Mouse (Mus musculus) CH12.LX (cell line): ENCODE data around the gene Ift172.

Experiments used
- CTCF ChIP-seq, 2 experiments: IDR thresholded peaks in 1 of 2; conservative IDR thresholded peaks in 1 of 2; 2 replicates each; pipeline ENCODE4 v1.5.1; 2011 to 2012; ENCODE audit warnings: low read depth in 2 of 2, low read length in 2 of 2, improper control_type of control experiment in 1 of 2, inconsistent platforms in 1 of 2, mild to moderate bottlenecking in 1 of 2, moderate library complexity in 1 of 2
- E2F4 ChIP-seq: IDR thresholded peaks from 2 replicates; pipeline ENCODE4 v1.6.1; 2011; ENCODE audit warnings: low read depth, low read length, improper control_type of control experiment; ENCODE audit not compliant: insufficient replicate concordance
- EP300 ChIP-seq: IDR thresholded peaks from 2 replicates; pipeline ENCODE4 v1.6.1; 2011; ENCODE audit warnings: low read length, improper control_type of control experiment
- ETS1 ChIP-seq: conservative IDR thresholded peaks from 2 replicates; pipeline ENCODE4 v1.6.1; 2012; ENCODE audit warnings: low read depth, mild to moderate bottlenecking, inconsistent platforms, low read length, improper control_type of control experiment, moderate library complexity
- HCFC1 ChIP-seq: IDR thresholded peaks from 2 replicates; pipeline ENCODE4 v1.6.1; 2012; ENCODE audit warnings: low read depth, mild to moderate bottlenecking, inconsistent platforms, low read length, improper control_type of control experiment
- IRF4 ChIP-seq: IDR thresholded peaks from 2 replicates; pipeline ENCODE4 v1.6.1; 2014; ENCODE audit warnings: low read depth, mild to moderate bottlenecking, inconsistent platforms, low read length, improper control_type of control experiment
- MAFK ChIP-seq: IDR thresholded peaks from 2 replicates; pipeline ENCODE4 v1.6.1; 2011; ENCODE audit warnings: low read length, improper control_type of control experiment; ENCODE audit not compliant: insufficient replicate concordance
- MAZ ChIP-seq: IDR thresholded peaks from 2 replicates; pipeline ENCODE4 v1.6.1; 2012; ENCODE audit warnings: low read depth, mild to moderate bottlenecking, inconsistent platforms, low read length, improper control_type of control experiment, moderate library complexity
- POLR2A ChIP-seq: IDR thresholded peaks from 2 replicates; pipeline ENCODE4 v1.6.1; 2011; ENCODE audit warnings: low read depth, mild to moderate bottlenecking, improper control_type of control experiment, low read length
- RAD21 ChIP-seq: IDR thresholded peaks from 2 replicates; pipeline ENCODE4 v1.6.1; 2011; ENCODE audit warnings: low read depth, mild to moderate bottlenecking, low read length, improper control_type of control experiment, moderate library complexity
- SIN3A ChIP-seq: IDR thresholded peaks from 2 replicates; pipeline ENCODE4 v1.6.1; 2012; ENCODE audit warnings: low read length, improper control_type of control experiment, inconsistent platforms
- USF1 ChIP-seq: IDR thresholded peaks from 2 replicates; pipeline ENCODE4 v1.6.1; 2014; ENCODE audit warnings: low read depth, mild to moderate bottlenecking, inconsistent platforms, low read length, improper control_type of control experiment

DNA sequence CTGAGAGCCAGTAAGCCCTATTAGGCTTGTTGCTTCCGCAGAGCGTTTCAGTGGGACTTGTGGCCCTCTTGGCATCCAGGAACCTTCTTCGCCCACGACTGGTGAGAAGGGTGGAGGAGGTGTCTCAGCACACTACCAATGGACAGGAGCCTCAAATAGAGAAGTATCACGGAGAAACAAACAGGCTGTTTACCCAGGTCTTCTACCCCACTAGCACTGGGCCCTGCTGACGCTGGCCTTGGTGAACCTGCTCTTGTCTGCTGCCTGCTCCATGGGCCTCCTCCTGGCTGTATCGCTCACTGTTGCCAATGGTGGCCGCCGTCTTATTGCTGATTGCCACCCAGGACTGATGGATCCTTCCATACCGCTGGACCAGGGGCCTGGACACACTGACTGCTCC lies 38.8 kb downstream of the Ift172 start:
- TF ChIP-seq USF1 (no peak), CTCF (conservative IDR thresholded peaks at IDR 0.05 in 1 of 2, IDR thresholded peaks at IDR 0.05 in 1 of 2; ENCODE audit: low read depth in 2 of 2, low read length in 2 of 2) (no peak), MAZ (no peak), POLR2A (no peak), MAFK (no peak), RAD21 (no peak), EP300 (no peak), ETS1 (no peak), HCFC1 (no peak), SIN3A (no peak), E2F4 (no peak), IRF4 (no peak)
